Mouse (Mus musculus): ENCODE results near the gene Celsr1.

DNA sequence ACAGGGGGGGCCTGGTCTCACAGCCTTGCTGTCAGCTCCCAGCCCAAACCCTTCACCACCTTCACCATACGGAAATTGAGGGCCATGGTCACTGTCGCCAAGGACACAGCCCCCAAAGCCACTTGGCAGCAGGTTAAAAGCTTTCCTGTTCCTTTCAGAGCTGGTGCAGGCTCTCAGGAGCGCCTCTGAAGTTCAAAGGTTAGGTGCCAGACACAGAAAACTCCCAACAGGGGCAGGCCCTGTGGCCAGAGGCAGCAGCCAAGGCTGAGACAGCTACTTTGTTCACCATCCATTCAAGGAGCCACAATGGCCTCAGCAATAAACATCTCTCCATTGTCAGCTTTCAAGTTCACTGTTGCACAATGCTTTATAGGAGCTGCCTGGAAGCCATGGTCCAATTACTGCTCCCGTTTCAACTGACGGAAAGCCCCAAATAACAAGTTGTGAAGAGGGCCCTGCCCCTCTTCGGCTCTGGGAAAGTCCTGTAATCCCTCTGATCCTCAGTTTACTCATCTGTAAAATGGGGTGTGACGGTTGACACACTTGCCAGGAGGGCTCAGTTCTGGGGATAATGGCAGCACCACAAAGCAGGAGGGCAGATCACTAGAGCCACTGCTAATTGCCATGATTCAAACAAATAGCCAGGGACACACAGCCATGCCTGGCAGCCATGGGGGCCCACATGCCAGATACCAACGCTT, 114.2 kb downstream of the Celsr1 start:
- TF ChIP-seq CTCF (IDR thresholded peaks at IDR 0.05; ENCODE audit: borderline replicate concordance, insufficient read depth, low read depth, low read length) (no peak), POLR2A (IDR thresholded peaks at IDR 0.05; ENCODE audit: borderline replicate concordance, insufficient read depth, low read length) (no peak)
